Mouse (Mus musculus): Measurements from ENCODE around the gene Insr.

DNA sequence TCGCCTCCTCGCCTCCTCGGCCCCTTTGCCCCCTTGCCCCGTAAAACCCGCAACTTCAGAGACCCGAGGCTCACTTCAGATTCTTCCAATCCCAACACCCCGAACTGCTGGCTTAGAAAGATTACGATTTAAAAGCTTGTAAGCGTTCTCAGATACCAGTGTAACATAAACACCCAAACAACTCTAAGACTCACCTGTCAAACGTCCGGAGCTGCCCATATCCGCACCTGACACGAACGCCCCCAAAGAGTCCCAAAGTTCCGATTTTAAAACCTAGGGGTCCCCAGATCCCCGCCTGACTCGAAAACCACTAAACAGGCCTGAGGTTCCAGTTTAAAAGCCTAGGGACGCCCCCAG, 282 bp upstream of the Insr start:
- no peak for TF ChIP-seq CTCF (IDR thresholded peaks at IDR 0.05; ENCODE audit: borderline replicate concordance, insufficient read depth, low read length)
- no peak for TF ChIP-seq POLR2A (IDR thresholded peaks at IDR 0.05; ENCODE audit: low read depth, low read length)
